Mouse (Mus musculus) C3H10T1/2 (cell line): ENCODE data around the gene Zfp39. TPM values are rescaled to one million over a fixed set of nuclear protein-coding genes. Genes with fewer than 3 reads are reported as not detected.

Experiments used
- polyA plus RNA-seq, 2 experiments: library from polyadenylated mRNA; unstranded; fragments of >200 nt; fragmentation: generic; extraction: Trizol; gene quantifications; one replicate each; pipeline ENCODE4 v1.2.1; 2012; ENCODE audit warnings: missing spikeins in 2 of 2

The Zfp39 gene
- 1 to 10 TPM in 1 of 2 experiments, under 1 TPM in 1; 0.09 to 1.9 TPM for polyA plus RNA-seq

GRCm38 (mm10) chr11:58903511-58904409 lies at the start of gene Zfp39:
Gene Zfp39 (minus strand): TSS chr11:58904225.

GRCm38 (mm10) chr11:58948542-58949479 lies 44.8 kb upstream of the Zfp39 start, which contains the start of gene Hist3h2ba:
Gene Hist3h2ba (plus strand): TSS chr11:58948920.

GRCm38 (mm10) chr11:58938322-58939087 lies 34.5 kb upstream of the Zfp39 start, which contains the start of gene Rnf187:
Gene Rnf187 (minus strand): TSS chr11:58938916.

GRCm38 (mm10) chr11:58917745-58918366 lies 13.8 kb upstream of the Zfp39 start, which contains the start of gene Btnl10:
Gene Btnl10 (plus strand): TSS chr11:58917908.

GRCm38 (mm10) chr11:58867039-58867953 lies 36.7 kb downstream of the Zfp39 start, which contains the start of gene 2810021J22Rik:
Gene 2810021J22Rik (plus strand): TSS chr11:58867216.

GRCm38 (mm10) chr11:58846919-58847461 lies 57.0 kb downstream of the Zfp39 start, which contains the start of gene Gm12258:
Gene Gm12258 (plus strand): TSS chr11:58847158.

GRCm38 (mm10) chr11:58838951-58839350 lies 65.1 kb downstream of the Zfp39 start, which contains the start of gene Olfr311:
Gene Olfr311 (plus strand): TSS chr11:58839251.

Other genes starting within 250 kb of the Zfp39 start
- gene Olfr322, start 245.4 kb downstream of the Zfp39 start, polyA plus RNA-seq, result not detected
- not detected for gene Olfr320, start 223.1 kb downstream of the Zfp39 start, polyA plus RNA-seq
- not detected for gene Olfr319, start 205.1 kb downstream of the Zfp39 start, polyA plus RNA-seq
- gene Olfr318, start 180.2 kb downstream of the Zfp39 start, polyA plus RNA-seq, result not detected
- gene Olfr317, start 165.0 kb downstream of the Zfp39 start, polyA plus RNA-seq, result not detected
- not detected for gene Olfr316, start 151.5 kb downstream of the Zfp39 start, polyA plus RNA-seq
- not detected for gene Olfr315, start 131.0 kb downstream of the Zfp39 start, polyA plus RNA-seq
- gene Olfr314, start 121.3 kb downstream of the Zfp39 start, polyA plus RNA-seq, result not detected
- gene Fam183b, start 102.3 kb downstream of the Zfp39 start, polyA plus RNA-seq, result not detected
- gene Olfr313, start 89.2 kb downstream of the Zfp39 start, polyA plus RNA-seq, result not detected
- not detected for gene Olfr312, start 75.0 kb downstream of the Zfp39 start, polyA plus RNA-seq
- not detected for gene Olfr311, start 65.0 kb downstream of the Zfp39 start, polyA plus RNA-seq
- gene Gm12258, start 57.1 kb downstream of the Zfp39 start, polyA plus RNA-seq, result 1 to 10 TPM in 1 of 2 experiments, under 1 TPM in 1; 0.11 to 2.9 TPM
- 1 to 10 TPM in 1 of 2 experiments, under 1 TPM in 1; 0.29 to 1.5 TPM for gene 2810021J22Rik, start 37.0 kb downstream of the Zfp39 start, polyA plus RNA-seq
- not detected for gene Btnl10, start 13.7 kb upstream of the Zfp39 start, polyA plus RNA-seq
- 100 to 1,000 TPM; 296 to 362 TPM for gene Rnf187, start 34.7 kb upstream of the Zfp39 start, polyA plus RNA-seq
- gene Hist3h2ba, start 44.7 kb upstream of the Zfp39 start, polyA plus RNA-seq, result under 1 TPM; 0.05 to 0.38 TPM
- gene Hist3h2a, start 50.5 kb upstream of the Zfp39 start, polyA plus RNA-seq, result 10 to 100 TPM in 1 of 2 experiments, 1 to 10 TPM in 1; 3.7 to 31.0 TPM
- gene Trim17, start 50.5 kb upstream of the Zfp39 start, polyA plus RNA-seq, result under 1 TPM; 0.05 to 0.61 TPM
- gene Trim11, start 73.9 kb upstream of the Zfp39 start, polyA plus RNA-seq, result 10 to 100 TPM in 1 of 2 experiments, 1 to 10 TPM in 1; 6.5 to 24.8 TPM
- under 1 TPM; 0.01 to 0.12 TPM for gene Obscn, start 232.2 kb upstream of the Zfp39 start, polyA plus RNA-seq